Mouse (Mus musculus): ENCODE data around the gene Papss2. TPM values are rescaled to one million over a fixed set of nuclear protein-coding genes. Genes with fewer than 3 reads are reported as not detected.
A peak's percentile ranks its signal among the peaks of the same experiment; 100 is the strongest.

The Papss2 gene
- polyA plus RNA-seq, 1 experiment from 2014 or later, result 1.0 TPM

DNA sequence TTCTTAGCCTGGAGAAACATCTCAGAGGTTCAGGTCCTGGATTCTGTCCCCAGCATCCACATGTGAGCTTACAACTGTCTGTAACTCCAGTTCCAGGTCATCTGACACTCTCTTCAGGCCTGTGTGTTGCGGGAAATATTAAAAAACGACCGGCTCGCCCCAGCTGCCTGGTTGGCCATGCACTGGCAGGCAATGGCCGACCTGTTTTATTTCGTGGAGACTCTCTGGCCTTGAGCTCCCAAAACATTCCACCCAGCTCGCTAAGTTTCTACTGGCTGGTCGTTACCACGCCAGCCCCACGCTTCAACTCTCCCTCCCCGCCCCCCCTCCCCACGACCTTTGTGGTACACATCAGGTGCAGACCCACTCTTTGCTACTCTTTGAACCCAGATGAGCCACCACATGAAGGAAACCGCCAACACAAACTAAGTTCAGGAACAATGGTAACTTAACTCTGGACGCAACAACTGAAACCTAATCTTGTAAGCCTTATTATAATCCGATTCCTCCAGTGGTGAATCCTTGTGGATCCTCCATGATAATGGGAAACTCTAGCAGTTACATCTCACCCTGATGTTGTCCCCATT lies 25.4 kb downstream of the Papss2 start:
- ATAC-seq, result no peak
- 90% methylated on average over 15 of the region's 15 CpGs for WGBS

DNA sequence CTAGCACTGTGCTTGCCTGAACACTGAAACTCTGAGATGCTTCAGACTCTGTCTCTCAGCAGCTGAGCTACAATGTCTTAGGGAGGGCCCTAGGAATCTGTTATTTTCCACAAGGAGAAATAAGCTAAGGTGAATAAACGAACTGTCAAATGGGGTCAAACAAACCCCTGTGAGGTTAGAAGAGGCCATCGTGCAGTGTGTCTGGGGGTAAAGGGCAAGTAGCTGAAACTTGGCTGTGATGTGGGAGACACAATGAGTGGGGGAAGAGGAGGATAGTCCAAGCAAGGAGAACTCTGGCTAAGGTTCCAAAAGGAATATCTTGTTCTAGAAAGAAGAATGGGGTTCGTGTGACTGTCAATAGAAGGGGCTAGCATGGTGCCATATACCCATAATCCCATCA lies 26.6 kb downstream of the Papss2 start:
- no peak overlapping the region for H3K9ac ChIP-seq (ENCODE audit: low read depth, low read length)
- no peak overlapping the region for H3K4me2 ChIP-seq (ENCODE audit: low read length)
- H3K27me3 ChIP-seq (ENCODE audit: control insufficient read depth, insufficient read depth, low read depth, low read length), result no peaks in the 10 kb centered on the region
- no peaks in the 10 kb centered on the region for H3K9me3 ChIP-seq (replicated peaks; ENCODE audit: control insufficient read depth, low read length, poor library complexity, severe bottlenecking)
- no peak overlapping the region for H3K4me3 ChIP-seq (ENCODE audit: low read depth, low read length)
- no peaks in the 10 kb centered on the region for H3K4me1 ChIP-seq (ENCODE audit: control insufficient read depth, insufficient read depth, low read length)
- ATAC-seq, result no peak
- no peaks in the 10 kb centered on the region for H3K36me3 ChIP-seq (ENCODE audit: control insufficient read depth, insufficient read depth, low read length)
- WGBS, result 75% methylated on average over 3 of the region's 3 CpGs
- H3K27ac ChIP-seq (ENCODE audit: low read length), result no peak overlapping the region

More for the DNA sequence above, 25.4 kb downstream of the Papss2 start:
- Histone ChIP-seq H3K27ac (ENCODE audit: low read length) (no peak overlapping the region), H3K4me1 (ENCODE audit: control insufficient read depth, insufficient read depth, low read length) (no peaks in the 10 kb centered on the region), H3K27me3 (ENCODE audit: control insufficient read depth, insufficient read depth, low read depth, low read length) (no peaks in the 10 kb centered on the region), H3K4me2 (ENCODE audit: low read length) (no peak overlapping the region), H3K4me3 (ENCODE audit: low read depth, low read length) (no peak overlapping the region), H3K36me3 (ENCODE audit: control insufficient read depth, insufficient read depth, low read length) (no peaks in the 10 kb centered on the region), H3K9ac (ENCODE audit: low read depth, low read length) (no peak overlapping the region), H3K9me3 (replicated peaks; ENCODE audit: control insufficient read depth, low read length, poor library complexity, severe bottlenecking) (no peaks in the 10 kb centered on the region)

DNA sequence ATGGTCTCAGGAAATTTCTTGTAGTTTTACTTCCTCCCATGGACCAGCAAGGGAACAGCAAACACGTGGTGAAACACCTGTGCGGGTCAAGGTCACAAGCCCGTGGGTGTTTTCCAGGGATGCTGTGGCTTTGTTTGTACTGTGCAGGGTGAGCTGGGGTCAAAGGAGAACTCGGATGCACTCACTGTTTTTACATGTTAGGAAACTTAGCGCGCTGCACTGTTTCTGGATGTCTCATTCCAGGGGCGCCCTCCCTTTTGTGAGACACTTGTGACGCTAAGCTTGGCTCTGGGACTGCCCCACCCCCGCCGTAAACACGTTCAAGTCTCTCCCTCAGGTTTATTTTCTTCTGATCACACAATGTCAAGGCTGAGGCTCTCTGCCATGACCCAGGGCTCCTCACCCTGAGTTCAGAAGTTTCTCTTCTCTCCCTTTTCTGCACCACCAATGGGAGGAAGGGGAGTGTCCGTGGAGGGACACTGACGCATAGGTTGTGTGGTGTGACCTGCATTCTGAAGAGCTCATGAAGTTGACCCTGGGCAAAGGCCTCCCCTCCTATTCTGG lies 31.3 kb downstream of the Papss2 start:
- 78% methylated on average over 13 of the region's 13 CpGs for WGBS
- Histone ChIP-seq H3K9me3 (replicated peaks; ENCODE audit: control insufficient read depth, low read length, poor library complexity, severe bottlenecking) (no peaks in the 10 kb centered on the region), H3K36me3 (ENCODE audit: control insufficient read depth, insufficient read depth, low read length) (no peaks in the 10 kb centered on the region), H3K4me1 (ENCODE audit: control insufficient read depth, insufficient read depth, low read length) (no peaks in the 10 kb centered on the region), H3K27me3 (ENCODE audit: control insufficient read depth, insufficient read depth, low read depth, low read length) (no peaks in the 10 kb centered on the region), H3K27ac (ENCODE audit: low read length) (no peak overlapping the region), H3K4me2 (ENCODE audit: low read length) (no peak overlapping the region), H3K9ac (ENCODE audit: low read depth, low read length) (no peak overlapping the region), H3K4me3 (ENCODE audit: low read depth, low read length) (no peak overlapping the region)
- ATAC-seq, result no peak

DNA sequence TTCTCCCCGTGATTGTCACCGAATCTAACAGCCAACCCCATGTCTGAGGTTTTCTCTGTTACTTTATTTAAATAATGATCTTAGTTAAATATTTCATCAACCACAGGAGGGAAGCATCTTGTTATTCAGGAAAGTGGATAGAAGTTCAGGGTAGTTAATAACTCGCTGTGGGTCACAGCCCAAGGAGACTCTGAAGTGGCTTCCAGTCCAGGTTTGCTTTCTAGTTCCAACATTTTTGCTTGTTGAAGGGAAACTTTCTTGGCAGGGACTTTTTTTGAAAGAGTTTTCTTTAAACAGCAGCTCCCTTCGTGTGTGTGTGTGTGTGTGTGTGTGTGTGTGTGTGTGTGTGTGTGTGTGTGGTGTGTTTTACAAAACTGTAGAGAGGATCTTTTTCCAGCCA lies 32.0 kb downstream of the Papss2 start:
- Histone ChIP-seq H3K4me3 (ENCODE audit: low read depth, low read length) (no peak overlapping the region), H3K27me3 (ENCODE audit: control insufficient read depth, insufficient read depth, low read depth, low read length) (no peaks in the 10 kb centered on the region), H3K4me2 (ENCODE audit: low read length) (no peak overlapping the region), H3K36me3 (ENCODE audit: control insufficient read depth, insufficient read depth, low read length) (no peaks in the 10 kb centered on the region), H3K4me1 (ENCODE audit: control insufficient read depth, insufficient read depth, low read length) (no peaks in the 10 kb centered on the region), H3K9me3 (replicated peaks; ENCODE audit: control insufficient read depth, low read length, poor library complexity, severe bottlenecking) (no peaks in the 10 kb centered on the region), H3K9ac (ENCODE audit: low read depth, low read length) (no peak overlapping the region), H3K27ac (ENCODE audit: low read length) (no peak overlapping the region)
- 83% methylated on average over 4 of the region's 4 CpGs for WGBS
- no peak for ATAC-seq

DNA sequence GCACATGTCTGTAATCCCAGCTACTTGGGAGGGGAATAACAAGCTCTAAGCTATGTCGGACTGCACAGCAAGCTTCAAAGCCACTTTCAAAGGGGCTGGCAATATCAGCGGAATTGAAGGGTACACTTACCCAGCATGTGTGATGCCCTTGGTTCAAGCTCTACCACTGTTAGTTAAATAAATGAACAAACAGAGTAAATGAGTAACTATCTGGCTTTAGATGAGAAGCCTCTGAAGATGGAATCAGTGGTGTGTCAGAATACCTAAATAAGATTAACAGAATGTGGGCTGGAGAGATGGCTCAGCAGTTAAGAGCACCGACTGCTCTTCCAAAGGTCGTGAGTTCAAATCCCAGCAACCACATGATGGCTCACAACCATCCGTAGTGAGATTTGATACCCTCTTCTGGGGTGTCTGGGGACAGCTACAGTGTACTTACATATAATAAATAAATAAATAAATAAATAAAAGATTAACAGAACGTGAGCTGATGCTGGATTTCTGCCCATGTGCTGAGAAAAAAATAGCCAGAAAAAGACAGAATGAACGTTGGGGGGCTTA lies 33.1 kb downstream of the Papss2 start:
- Histone ChIP-seq H3K4me3 (ENCODE audit: low read depth, low read length) (no peak overlapping the region), H3K36me3 (ENCODE audit: control insufficient read depth, insufficient read depth, low read length) (no peaks in the 10 kb centered on the region), H3K27ac (ENCODE audit: low read length) (no peak overlapping the region), H3K9ac (ENCODE audit: low read depth, low read length) (no peak overlapping the region), H3K9me3 (replicated peaks; ENCODE audit: control insufficient read depth, low read length, poor library complexity, severe bottlenecking) (no peaks in the 10 kb centered on the region), H3K4me1 (ENCODE audit: control insufficient read depth, insufficient read depth, low read length) (no peaks in the 10 kb centered on the region), H3K27me3 (ENCODE audit: control insufficient read depth, insufficient read depth, low read depth, low read length) (no peaks in the 10 kb centered on the region), H3K4me2 (ENCODE audit: low read length) (no peak overlapping the region)
- 76% methylated on average over 7 of the region's 7 CpGs for WGBS
- no peak for ATAC-seq

DNA sequence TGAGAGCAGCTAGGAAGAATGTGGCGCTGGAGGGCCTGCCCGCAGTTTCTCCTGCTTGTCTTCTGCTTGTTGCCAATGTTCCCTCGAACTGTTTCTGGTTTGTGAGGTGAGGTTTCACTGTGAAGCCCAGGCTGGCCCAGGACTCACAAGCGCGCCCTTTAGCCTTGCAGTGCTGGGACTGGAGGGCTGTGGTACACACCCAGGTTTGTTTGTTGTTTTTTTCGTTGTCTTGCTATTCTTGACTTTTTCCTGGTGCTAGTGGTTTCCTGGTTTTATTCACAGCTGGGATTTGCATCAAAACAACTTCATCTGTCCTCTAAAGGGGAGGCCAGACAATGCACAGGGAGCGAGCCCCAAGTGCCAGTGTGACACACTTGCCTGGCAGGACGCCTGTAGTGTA lies 39.3 kb downstream of the Papss2 start:
- no peaks in the 10 kb centered on the region for H3K36me3 ChIP-seq (ENCODE audit: control insufficient read depth, insufficient read depth, low read length)
- 66% methylated on average over 8 of the region's 8 CpGs for WGBS

DNA sequence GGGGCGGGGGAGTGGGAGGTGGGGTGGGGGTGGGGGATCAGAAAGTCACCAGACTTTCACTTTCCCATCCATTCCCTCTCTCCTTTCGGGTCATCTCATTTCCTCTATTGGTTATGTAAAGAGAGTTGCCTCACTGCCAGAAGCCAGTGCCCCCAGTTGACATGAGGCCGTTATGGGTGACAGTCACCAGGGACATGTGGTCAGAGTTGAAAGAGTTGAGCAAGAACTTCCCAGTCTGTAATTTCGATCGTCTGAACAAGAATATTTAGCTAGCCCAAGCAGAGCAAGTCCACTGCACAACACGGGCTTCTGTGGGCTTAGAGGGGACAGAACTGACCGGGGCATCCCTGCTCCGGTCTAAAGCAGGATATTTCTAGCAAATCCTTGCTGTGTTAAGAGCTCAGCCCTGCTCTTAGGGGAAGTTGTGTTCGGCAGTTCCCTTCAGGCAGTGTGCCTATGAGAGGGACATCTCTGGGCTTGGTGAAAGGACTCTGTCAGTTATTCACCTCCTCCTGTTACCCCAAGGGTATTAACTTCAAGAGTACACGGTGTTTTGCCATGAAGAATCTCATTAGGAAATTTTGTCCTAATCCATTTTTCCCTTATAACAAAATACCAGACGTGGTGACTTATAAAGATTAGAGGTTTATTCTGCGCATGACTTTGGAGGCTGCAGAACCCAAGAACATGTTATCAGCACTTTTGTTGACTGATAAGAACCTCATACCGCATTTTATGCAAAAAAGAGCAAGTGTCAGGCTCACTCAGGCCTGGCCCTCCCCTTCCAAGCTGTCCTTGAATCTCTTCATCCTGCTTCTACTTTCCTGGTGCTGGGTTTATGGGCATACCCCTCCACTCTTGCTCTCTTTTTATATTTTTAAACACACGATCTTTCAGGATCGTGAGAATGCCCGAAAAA lies 42.0 kb downstream of the Papss2 start:
- no peak overlapping the region for H3K4me3 ChIP-seq (ENCODE audit: low read depth, low read length)
- no peak overlapping the region for H3K9ac ChIP-seq (ENCODE audit: low read depth, low read length)
- no peak overlapping the region for H3K27ac ChIP-seq (ENCODE audit: low read length)
- peak; percentile 52; the same call in 1 of the 2 replicates for ATAC-seq
- H3K4me2 ChIP-seq (ENCODE audit: low read length), result peak overlapping the region; percentile 37
- WGBS, result 60% methylated on average over 15 of the region's 16 CpGs
- no peaks in the 10 kb centered on the region for H3K27me3 ChIP-seq (ENCODE audit: control insufficient read depth, insufficient read depth, low read depth, low read length)
- H3K36me3 ChIP-seq (ENCODE audit: control insufficient read depth, insufficient read depth, low read length), result no peaks in the 10 kb centered on the region
- H3K9me3 ChIP-seq (replicated peaks; ENCODE audit: control insufficient read depth, low read length, poor library complexity, severe bottlenecking), result no peaks in the 10 kb centered on the region
- H3K4me1 ChIP-seq (ENCODE audit: control insufficient read depth, insufficient read depth, low read length), result peaks cover 16% of the 10 kb centered on the region

More for the DNA sequence above, 39.3 kb downstream of the Papss2 start:
- no peaks in the 10 kb centered on the region for H3K9me3 ChIP-seq (replicated peaks; ENCODE audit: control insufficient read depth, low read length, poor library complexity, severe bottlenecking)
- no peak overlapping the region for H3K4me2 ChIP-seq (ENCODE audit: low read length)
- H3K27ac ChIP-seq (ENCODE audit: low read length), result no peak overlapping the region
- no peak overlapping the region for H3K4me3 ChIP-seq (ENCODE audit: low read depth, low read length)
- H3K9ac ChIP-seq (ENCODE audit: low read depth, low read length), result no peak overlapping the region
- no peak for ATAC-seq
- no peaks in the 10 kb centered on the region for H3K27me3 ChIP-seq (ENCODE audit: control insufficient read depth, insufficient read depth, low read depth, low read length)
- H3K4me1 ChIP-seq (ENCODE audit: control insufficient read depth, insufficient read depth, low read length), result peaks cover 9% of the 10 kb centered on the region

DNA sequence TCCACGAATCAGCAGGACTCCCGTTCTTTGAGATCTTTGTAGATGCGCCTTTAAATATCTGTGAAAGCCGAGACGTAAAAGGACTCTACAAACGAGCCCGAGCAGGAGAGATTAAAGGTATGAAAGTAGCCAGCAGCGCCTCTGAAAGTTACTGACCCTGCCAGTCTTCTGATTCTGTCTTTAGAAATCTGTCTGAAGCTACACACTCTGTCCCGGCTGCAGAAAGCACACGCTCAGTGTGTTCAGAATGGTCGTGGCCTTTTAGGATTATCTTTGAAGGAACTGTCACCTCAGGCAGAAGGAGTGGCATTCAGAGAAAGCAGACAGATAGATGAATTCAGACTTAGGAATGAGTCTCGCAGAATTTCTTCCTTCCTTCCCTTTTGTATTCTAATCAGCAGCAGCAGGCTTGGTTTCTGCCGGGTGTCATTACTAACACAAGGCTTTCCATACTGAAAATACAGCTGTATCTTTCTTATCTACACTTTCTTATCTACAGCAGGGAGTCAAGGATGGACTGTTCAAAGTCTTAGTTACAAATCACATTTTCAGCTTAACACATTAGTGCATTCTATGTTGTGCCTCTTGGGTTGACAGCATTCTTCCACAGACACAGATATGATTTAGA lies 42.8 kb downstream of the Papss2 start:
- Histone ChIP-seq H3K4me1 (ENCODE audit: control insufficient read depth, insufficient read depth, low read length) (peaks cover 16% of the 10 kb centered on the region), H3K4me2 (ENCODE audit: low read length) (peak overlapping the region; percentile 37), H3K27me3 (ENCODE audit: control insufficient read depth, insufficient read depth, low read depth, low read length) (no peaks in the 10 kb centered on the region), H3K4me3 (ENCODE audit: low read depth, low read length) (no peak overlapping the region), H3K27ac (ENCODE audit: low read length) (no peak overlapping the region), H3K9me3 (replicated peaks; ENCODE audit: control insufficient read depth, low read length, poor library complexity, severe bottlenecking) (no peaks in the 10 kb centered on the region), H3K9ac (ENCODE audit: low read depth, low read length) (no peak overlapping the region), H3K36me3 (ENCODE audit: control insufficient read depth, insufficient read depth, low read length) (no peaks in the 10 kb centered on the region)
- peak; percentile 41; the same call in 1 of the 2 replicates for ATAC-seq
- 25% methylated on average over 13 of the region's 13 CpGs for WGBS

Measured in midbrain, embryonic 16.5 days (tissue).